Mouse (Mus musculus) layer of hippocampus, adult 2 months (tissue): ENCODE results near the gene Cpne7. TPM values are rescaled to one million over a fixed set of nuclear protein-coding genes. Genes with fewer than 3 reads are reported as not detected.
"Not testable (repeated sequence)": the region's sequence is repeated elsewhere in the genome, so short reads cannot be mapped to it uniquely, and the experiment has no call there.

Source experiments
- DNase-seq, 2 experiments: peaks; one replicate each; pipeline ENCODE4 v3.0.0; 2022; ENCODE audit warnings: low spot score in 2 of 2
- H3K27ac ChIP-seq: fragments of 200-600 bp; 2 replicates; pipeline ENCODE4 v1.8.1; 2022
- H3K4me3 ChIP-seq: fragments of 200-600 bp; 2 replicates; pipeline ENCODE4 v1.8.1; 2022; ENCODE audit warnings: mild to moderate bottlenecking
- CTCF ChIP-seq: fragments of 200-600 bp; conservative IDR thresholded peaks from 2 replicates; pipeline ENCODE4 v1.8.1; 2022; ENCODE audit warnings: antibody characterized with exemption, mild to moderate bottlenecking, moderate library complexity
- long read RNA-seq, 2 experiments: library from polyadenylated mRNA; stranded (forward); transcript quantifications; one replicate each; pipeline ENCODE4 v2.0.0; 2021; ENCODE audit warnings: borderline mapping rate in 2 of 2
- total RNA-seq, 2 experiments: library from RNA; stranded (reverse); gene quantifications; 2 replicates each; pipeline ENCODE4 v1.2.3; 2021

The Cpne7 gene
- total RNA-seq, result 100 to 1,000 TPM; 257 to 313 TPM
- long read RNA-seq, experiment 1, transcript Cpne7-205 (14 exons, 3,018 nt), result minor isoform, 16 of 156 reads
- long read RNA-seq, experiment 1, transcript Cpne7-201 (15 exons, 2,398 nt), result major isoform, 51 of 156 reads
- long read RNA-seq, experiment 1, partial matches to known transcripts, result 11 of 156 reads
- long read RNA-seq, experiment 1, other reads (novel, unspliced or antisense), result 75 of 156 reads
- long read RNA-seq, experiment 2, transcript Cpne7-205 (14 exons, 3,018 nt), result minor isoform, 23 of 206 reads
- long read RNA-seq, experiment 2, transcript Cpne7-201 (15 exons, 2,398 nt), result major isoform, 69 of 206 reads
- long read RNA-seq, experiment 2, partial matches to known transcripts, result 31 of 206 reads
- long read RNA-seq, experiment 2, other reads (novel, unspliced or antisense), result 83 of 206 reads

DNA sequence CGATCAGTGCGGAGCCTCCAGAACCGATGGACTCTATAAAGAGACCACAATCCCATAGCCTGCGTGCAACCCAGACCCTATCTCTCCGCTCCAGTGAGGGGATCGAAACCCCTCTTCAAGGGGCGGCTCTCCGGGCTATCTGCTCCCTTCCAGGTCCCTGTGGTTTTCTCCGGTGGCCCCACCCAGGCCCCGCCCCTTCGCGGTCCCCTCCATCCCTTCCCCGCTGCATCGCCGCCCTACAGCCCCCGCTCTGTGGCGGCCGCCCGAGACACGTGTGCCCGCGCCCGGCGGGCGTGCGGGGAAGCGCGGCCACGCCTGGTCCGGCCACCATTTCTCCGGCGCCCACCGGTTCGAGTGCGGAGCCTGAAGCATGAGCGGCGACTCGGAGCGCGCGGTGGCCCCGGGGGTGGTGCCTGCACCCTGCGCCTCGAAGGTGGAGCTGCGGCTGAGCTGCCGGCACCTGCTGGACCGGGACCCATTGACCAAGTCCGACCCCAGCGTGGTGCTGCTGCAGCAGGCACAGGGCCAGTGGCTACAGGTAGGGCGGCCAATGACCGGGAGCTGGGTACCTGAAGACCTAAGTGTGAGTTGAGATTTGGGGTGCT lies at the start of gene Cpne7:
Gene Cpne7, plus strand, starts transcription at position 248 of the 605 bp plus-strand sequence.
- Histone ChIP-seq H3K27ac (peak within 1 kb of the TSS; percentile 83), H3K4me3 (peak within 1 kb of the TSS; percentile 71)
- DNase-seq, result peak in 1 of 2 experiments; percentile 11
- TF ChIP-seq CTCF, result 0 out of 2 replicates have a peak, but pooled peaks have one; percentile 3

DNA sequence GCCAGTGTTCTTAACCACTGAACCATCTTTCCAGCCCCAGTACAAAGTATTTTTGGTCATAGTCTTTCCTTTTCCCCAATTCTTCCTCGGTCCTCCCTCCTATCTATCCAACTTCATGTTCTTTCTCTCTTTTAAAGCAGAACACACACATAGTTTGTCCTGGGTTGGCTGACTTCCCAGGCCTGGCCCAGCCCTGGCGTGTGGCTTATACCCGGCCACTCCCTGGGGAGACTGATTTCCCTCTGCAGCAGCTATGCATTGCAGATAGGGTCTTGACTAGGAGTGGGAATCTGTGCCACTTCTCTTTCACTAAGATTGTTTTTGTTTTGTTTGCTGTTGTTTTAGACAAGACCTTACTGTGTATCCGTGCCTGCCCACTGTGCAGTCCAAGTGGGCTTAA lies 46.0 kb upstream of the Cpne7 start:
- H3K27ac ChIP-seq, result no peak overlapping the region
- TF ChIP-seq CTCF, result no peak
- DNase-seq, result no peak
- no peak overlapping the region for H3K4me3 ChIP-seq

GRCm38 (mm10) chr8:123077213-123077612 lies 40.0 kb upstream of the Cpne7 start:
- Histone ChIP-seq H3K4me3 (no peak overlapping the region), H3K27ac (no peak overlapping the region)
- TF ChIP-seq CTCF, result no peak
- no peak for DNase-seq

DNA sequence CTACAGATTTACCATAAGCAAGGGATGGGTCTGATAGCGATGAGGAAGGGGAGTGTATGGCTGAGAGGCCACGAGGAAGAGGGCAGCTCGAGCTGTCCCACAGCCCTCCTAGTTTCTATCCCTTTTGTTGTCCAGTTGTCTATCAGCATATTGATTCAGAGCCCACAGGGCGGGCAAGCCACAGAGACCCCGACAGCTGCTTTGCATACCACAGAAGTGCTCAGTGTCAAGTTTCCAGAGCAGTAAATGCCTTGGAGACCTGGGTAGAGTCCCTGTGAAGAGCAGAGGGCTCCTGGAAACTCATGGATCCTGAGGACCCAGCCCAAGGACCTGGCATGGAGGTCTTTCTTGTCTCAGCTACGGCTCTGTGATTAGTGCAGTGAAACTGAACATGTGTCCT lies 34.2 kb upstream of the Cpne7 start:
- Histone ChIP-seq H3K4me3 (no peak overlapping the region), H3K27ac (peak overlapping the region; percentile 88)
- TF ChIP-seq CTCF, result no peak
- DNase-seq, result no peak

DNA sequence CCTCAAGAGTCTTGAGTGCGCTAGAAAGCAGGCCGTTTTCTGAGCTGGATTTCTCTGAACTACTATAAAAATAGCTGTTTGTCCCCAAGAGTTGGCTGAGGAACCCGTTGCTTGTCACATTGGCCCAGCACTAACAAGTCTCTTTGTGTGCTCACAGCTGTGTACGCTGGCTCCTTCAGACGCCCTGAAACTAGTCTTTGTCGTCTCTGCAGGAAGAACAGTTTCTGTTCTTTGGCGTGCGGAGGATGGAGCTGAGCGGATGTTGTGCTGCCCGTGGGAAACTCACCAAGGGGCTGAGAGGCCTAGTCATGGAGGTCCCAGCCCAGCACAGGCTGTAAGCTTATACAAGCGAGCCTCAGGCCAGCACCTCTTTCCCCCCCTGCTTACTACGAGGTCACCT lies 33.6 kb upstream of the Cpne7 start:
- TF ChIP-seq CTCF, result no peak
- DNase-seq, result peak in 1 of 2 experiments; percentile 69
- H3K27ac ChIP-seq, result peak overlapping the region; percentile 88
- no peak overlapping the region for H3K4me3 ChIP-seq

DNA sequence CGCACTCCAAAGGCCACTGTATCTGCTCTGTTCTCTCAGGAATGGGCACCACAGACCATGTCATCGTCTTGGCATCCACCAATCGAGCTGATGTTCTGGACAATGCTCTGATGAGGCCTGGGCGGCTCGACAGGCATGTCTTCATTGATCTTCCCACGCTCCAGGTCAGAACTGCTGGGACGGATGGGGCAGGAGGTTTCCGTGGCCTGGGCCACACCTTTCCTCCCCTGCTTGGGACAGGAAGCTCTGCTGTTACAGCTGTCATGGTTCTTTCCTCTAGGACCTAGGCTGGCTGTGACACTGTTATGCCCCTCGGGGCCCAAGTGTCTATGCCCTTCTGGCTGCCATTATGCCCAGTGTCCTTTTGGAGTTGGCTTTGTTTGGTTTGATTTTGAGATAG lies 29.9 kb upstream of the Cpne7 start:
- no peak overlapping the region for H3K4me3 ChIP-seq
- H3K27ac ChIP-seq, result no peak overlapping the region
- no peak for TF ChIP-seq CTCF
- DNase-seq, result no peak

DNA sequence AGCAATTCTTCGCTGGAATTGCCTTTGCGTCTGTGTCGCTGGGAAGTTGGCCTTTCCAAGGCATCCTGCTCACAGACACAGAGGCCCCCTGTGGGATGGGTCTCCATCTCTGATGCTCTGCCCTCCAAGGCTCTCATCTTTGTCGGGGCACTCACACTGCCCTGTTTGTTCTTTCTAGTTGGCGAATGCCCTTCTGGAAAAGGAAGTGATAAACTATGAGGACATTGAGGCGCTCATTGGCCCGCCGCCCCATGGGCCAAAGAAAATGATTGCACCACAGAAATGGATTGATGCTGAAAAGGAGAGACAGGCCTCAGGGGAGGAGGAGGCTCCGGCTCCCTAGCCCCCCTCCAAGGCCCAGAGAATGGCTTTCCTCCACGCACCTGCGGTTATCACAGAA lies 20.0 kb upstream of the Cpne7 start:
- DNase-seq, result peak in 1 of 2 experiments; percentile 16
- TF ChIP-seq CTCF, result no peak
- Histone ChIP-seq H3K27ac (peak overlapping the region; percentile 80), H3K4me3 (no peak overlapping the region)

GRCm38 (mm10) chr8:123097786-123098584 lies 19.2 kb upstream of the Cpne7 start:
- DNase-seq, result peak in 1 of 2 experiments; percentile 49
- TF ChIP-seq CTCF, result peak; percentile 60
- no peak overlapping the region for H3K4me3 ChIP-seq
- H3K27ac ChIP-seq, result peak overlapping the region; percentile 80

DNA sequence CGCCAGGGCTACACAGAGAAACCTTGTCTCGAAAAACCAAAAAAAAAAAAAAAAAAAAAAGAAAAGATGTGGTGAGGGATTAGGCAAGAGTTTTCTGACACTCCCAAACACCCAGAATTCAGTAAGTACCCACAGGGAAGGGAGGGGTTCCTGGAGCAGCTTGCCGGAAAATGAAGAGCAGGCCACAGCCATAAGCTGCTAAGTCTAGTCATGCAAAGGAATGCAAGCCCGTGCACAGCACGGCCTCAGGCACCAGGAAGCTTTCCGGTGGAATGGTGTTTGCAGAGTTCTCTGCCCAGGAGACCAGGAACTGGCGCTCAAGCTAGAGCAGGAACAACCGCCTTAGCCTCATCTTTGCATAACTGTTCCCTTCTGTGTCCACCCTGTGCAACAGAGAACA lies 16.9 kb upstream of the Cpne7 start:
- TF ChIP-seq CTCF, result no peak
- H3K4me3 ChIP-seq, result no peak overlapping the region

DNA sequence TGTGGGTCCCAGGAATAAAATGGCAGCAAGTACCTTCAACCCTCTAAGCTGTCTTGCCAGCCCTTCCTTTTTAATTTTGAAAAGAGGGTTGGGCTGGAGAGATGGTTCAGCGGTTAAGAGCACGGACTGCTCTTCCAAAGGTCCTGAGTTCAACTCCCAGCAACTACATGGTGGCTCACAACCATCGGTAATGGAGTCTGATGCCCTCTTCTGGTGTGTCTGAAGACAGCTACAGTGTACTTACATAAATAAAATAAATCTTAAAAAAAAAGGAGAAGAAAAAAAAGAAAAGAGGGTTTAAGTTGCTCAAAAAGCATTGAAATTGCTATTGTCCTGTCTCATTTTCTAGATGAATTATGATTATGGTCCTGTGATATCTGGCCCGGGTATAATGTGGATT lies 15.9 kb upstream of the Cpne7 start:
- Histone ChIP-seq H3K4me3 (no peak overlapping the region), H3K27ac (no peak overlapping the region)
- TF ChIP-seq CTCF, result peak; percentile 55
- DNase-seq, result no peak

More for the DNA sequence above, 16.9 kb upstream of the Cpne7 start:
- no peak for DNase-seq
- H3K27ac ChIP-seq, result no peak overlapping the region

DNA sequence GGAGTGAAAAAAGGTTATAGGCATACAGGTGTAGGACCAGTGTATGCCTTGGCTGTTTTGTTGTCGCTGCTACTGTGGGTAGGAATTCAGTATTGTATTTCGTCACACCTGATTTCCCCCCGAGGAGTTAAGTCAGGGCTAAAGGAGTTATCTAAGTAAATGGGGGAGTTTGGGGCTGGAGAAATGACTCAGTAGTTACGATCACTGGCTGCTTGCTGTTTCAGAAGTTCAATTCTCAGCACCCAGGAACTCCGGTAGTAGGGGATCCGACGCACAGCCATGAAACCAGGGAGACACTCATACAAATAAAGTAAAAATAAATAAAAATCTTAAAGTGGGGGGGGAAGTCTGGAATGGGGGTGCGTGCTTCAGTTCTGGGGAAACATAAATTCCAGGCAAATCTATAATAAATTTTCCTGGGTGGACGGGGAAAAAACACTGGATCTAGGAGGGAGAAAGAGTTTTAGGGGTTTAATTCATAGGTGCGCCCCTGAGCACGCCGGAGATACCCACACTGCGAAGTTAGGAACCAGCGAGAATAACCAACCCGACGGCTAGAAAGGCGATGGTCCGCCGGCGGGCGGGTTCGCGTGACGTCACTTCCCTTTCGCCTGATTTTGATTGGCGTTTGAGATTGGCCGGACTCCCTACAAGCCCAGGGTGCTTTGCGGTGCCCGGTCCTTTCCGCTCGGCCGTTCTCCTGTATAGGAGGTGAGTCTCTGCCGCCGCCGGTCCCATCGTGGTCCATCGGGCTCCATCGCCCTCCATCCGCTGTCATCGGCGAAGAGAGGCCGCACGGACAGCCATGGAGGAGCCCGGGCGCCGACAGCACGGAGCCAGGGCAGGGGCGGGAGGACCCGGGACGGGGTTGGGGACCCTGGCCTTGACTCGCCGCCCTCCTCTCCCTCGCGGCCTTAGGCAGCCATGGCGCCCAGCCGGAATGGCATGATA lies 15.2 kb upstream of the Cpne7 start, which contains the start of gene Rpl13:
Gene Rpl13, plus strand, starts transcription at position 616 of the 951 bp plus-strand sequence.
- Histone ChIP-seq H3K4me3 (peak within 1 kb of the TSS; percentile 98), H3K27ac (peak within 1 kb of the TSS; percentile 96)
- peak; percentile 97 to 99 for DNase-seq
- no peak; the same call in 1 of the 2 replicates for TF ChIP-seq CTCF

- H3K4me3 ChIP-seq, result peak overlapping the region; percentile 98
- H3K27ac ChIP-seq, result peak overlapping the region; percentile 96
- not testable (repeated sequence) for DNase-seq
Measured at GRCm38 (mm10) chr8:123102855-123103254, 14.3 kb upstream of the Cpne7 start.
